Mouse (Mus musculus) induced T-regulatory cell, adult 2 months (primary cell): Measurements from ENCODE around the gene St8sia1.

Experiments
- DNase-seq: peaks from one replicate; pipeline ENCODE4 v3.0.0-alpha.2; 2012; ENCODE audit warnings: low read depth

Gene St8sia1

DNA sequence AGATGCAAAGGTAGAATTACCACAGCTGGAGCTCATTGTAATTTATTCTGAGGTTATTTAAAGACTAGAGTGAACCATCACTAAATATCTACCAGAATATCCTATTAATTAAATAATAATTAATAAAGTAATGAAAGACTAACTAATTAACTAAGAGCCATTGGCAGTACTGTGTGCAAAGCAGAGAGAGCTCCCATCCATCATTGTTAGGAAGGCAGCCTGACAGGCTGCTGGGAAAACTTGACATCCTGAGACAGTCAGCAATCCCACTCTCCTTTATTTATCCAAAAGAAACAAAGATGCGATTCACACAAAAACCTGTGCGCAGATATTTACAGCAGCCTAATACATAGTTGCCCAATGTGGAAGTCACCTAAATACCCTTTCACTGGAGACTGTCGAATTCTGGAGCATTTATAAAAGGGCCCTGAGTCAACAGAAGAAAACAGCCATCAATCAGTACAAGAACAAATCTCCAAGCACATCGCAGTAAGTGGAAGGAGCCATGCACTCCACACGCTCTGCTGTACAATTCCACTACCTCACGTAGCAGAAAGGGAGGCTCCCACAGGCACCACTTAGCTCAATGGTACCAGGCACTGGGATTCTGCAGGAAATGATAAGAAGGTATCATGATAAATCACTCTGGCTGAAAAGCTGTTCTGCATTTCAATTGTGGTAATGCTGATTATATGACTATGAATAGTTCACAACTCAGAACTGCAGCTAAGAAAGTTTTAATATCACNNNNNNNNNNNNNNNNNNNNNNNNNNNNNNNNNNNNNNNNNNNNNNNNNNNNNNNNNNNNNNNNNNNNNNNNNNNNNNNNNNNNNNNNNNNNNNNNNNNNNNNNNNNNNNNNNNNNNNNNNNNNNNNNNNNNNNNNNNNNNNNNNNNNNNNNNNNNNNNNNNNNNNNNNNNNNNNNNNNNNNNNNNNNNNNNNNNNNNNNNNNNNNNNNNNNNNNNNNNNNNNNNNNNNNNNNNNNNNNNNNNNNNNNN lies 15.7 kb upstream of the St8sia1 start:
- no peak for DNase-seq

DNA sequence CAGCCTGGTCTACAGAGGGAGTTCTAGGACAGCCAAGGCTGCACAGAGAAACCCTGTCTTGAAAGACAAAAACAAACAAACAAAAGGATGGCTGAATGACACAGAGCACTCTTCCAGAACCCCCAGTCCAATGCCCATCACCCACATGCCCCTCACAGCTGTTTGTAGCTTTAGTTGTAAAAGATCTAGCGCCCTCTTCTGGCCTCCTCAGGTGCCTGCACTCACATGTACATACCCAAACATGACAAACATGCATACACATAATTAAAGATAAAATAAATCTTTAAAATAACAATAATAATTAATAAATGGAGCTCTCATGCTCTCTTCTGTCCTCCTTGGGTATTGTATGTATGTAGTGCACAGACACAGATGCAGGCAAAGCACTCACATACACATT lies 13.0 kb upstream of the St8sia1 start:
- DNase-seq, result peak; percentile 41

DNA sequence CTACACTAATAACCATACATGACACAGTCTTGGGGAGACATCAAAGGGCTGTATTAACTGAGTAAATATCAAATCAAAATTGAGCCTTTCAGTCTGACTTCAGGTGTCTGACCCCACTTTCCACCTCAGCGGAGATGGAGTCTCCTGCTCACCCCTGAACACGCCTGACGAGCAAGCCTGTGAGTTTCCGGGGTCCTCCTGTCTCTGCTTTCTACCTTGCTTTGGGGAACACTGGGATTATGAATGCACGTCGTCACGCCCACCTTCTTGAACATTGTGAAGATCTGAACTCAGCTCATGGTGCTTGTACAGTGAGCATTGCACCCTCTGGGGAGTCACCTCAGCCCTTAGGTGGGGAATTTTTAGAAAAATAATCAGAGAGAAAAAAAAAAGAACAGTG lies 9.0 kb upstream of the St8sia1 start:
- DNase-seq, result no peak

DNA sequence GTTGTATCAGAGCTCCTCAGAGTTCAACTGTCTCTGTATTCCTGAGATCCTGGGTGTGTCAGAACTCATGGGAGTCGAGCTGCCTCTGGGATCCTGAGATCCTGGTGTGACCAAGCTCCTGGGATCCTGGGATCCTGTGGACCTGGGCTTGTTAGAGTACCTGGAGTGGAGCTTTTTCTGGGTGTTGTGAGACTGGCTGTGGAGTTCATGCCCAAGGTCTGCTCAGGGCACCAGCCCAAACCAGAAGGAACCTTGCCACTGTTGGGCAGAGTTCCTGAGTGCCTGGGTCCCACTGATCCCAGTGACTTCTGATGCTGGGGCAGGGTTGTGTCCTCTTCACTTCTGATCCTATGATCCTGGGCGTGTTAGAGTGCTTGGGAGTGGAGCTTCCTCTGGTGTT lies 8.0 kb upstream of the St8sia1 start:
- DNase-seq, result no peak

DNA sequence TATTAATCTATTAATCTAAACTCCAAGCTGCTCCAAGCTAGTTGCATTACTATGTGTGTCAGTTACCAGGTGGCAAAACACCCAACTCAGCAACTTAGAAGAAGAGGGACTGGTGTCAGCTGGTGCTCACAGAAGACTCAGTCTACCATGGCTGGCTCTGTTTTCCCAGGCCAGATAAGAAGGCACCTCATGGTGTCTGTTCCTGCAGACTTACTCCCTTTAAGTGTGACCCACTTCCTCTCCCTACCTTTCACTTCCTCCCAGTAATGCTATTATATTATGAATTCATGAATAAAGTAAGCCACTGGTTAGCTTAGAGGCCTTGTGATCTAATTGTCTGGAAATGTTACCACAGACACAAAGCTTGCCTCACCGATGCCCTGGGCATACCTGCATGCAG lies 3.2 kb upstream of the St8sia1 start:
- DNase-seq, result no peak

DNA sequence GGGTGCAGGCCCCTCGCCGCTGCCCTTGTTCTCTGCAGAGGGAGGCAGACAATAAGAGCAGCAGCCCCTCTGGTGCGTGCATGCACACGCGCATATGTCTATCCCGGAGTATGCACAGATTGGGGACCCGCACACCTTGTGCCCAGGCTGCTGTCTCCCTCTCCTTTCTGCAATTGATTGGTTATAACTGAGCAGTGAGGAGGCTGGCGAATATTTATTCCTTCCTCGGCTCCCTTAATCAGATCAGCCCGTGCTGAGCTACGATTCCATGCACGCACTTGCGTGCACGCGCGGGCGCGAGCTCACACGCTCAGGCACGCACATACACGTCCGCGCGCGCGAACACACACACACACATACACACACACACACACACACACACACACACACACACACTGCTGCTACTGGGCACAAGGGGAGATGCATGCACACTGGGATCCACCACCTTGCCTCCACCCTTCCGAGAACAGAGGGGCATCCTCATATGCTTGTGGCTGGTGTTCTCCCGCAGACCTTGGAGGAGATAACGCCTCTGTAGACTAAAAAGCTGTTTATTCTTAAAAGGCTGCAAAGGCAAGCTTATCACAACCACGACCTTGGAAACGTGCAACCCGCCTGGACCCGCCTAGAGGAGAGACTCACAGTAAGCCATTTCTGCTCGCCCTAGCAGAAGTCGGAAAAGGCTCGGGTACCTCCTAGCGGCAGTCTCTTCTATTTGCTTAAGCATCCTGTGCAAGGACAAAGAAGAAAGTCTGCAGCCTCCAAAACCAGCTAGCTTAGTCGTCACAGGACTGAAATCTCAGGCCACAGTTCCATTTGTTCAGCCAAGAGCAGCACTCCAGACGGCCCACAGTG lies 506 bp upstream of the St8sia1 start:
- DNase-seq, result peak; percentile 88

DNA sequence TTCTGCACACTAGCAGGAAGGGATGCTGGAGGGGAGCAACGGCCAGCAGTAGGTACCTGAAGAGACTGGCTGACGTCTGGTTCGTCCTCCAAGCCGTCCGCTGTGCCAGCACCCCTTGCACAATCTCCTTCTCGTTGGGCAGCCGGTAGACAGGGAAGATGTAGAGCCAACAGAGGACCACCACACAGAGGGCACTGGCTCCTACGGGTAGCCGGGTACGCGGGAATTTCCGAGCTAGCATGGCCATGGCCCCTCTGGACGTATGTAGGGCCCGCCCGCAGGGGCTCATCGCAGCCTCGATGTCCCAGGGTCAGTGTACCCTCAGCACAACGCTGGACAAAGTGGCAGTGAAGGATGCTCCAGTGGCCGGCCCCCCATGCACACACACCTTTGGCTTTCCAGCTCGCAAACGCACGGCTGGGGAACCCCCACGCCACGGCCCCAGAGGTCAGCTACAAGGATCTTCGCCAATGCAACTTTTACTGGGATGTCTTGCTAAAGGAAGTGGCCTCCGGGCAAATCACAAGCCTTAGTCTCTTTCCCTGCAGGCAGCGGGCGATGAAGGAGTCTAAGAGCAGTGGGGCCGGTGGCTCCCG lies 674 bp downstream of the St8sia1 start:
- DNase-seq, result no peak

DNA sequence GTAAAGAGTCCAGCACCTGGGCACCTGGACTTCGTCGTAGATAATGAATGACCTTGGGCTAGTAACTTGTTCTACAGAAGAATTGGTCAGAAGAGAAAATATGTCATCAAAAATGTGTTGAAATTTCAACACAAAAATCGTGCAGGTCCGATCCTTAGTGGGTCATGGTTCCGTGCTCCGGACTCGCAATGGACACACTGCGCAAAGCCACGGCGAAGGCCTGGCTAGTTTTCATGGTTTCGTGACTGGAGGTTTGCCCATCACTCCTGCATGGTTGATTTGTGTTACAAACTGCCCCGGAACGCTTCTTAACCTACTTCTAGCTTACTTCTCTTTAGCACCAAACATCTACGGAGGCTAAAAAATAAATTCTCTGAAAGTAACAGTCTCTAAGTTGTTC lies 1.4 kb downstream of the St8sia1 start:
- DNase-seq, result no peak

DNA sequence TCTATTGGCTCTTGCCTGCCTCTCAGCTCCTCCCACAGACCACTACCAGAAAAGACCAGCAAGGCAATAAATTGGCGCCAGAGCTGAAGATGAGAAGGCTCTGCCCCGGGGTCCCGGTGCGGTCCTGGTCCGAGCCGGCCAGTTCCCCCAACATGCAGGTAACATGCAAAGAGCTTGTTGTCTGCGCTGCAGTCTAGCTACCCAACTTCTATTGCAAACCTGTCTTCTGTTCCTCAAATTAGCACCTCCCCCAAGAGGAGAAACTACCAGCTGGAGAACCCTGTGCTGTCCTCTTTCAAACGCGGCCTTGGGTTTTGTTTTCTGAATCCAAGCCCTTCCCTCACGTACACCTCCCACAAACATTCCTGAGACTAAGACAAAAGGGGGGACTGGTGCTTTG lies 1.8 kb downstream of the St8sia1 start:
- DNase-seq, result peak; percentile 38

DNA sequence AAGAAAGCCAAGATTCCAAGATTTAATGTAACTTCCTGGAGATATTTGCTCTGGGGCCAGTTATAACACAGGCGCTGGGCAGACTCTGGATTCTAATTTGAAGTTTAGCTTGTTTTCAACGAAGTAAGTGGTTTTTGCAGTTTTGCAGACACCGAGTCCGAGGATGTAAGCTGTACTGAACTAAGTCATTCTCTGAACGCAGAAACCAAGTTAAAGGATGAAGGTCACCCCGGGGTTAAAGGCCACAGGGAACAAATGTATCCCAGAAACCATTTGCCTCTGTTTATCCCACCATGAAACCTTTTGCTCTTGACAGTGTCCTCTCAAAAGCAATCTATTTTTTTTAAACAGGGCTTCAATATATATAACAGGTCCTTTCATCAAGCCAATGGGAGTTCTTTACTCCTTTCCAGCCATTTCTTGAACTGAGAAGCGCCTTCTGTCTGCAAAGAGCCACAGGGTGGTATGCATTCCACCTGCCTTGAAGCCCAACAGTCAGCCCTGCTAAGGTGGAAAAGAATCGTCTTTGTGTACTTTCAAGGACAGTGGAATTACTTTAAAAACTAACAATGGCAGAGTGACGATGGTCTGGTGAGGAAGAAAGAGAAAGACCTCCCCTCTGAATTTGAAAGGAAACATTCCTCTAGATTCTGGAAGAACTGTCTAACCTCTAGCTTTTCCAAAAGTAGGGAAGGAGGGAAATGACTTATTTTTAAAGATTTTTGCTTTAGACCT lies 2.4 kb downstream of the St8sia1 start:
- DNase-seq, result no peak

DNA sequence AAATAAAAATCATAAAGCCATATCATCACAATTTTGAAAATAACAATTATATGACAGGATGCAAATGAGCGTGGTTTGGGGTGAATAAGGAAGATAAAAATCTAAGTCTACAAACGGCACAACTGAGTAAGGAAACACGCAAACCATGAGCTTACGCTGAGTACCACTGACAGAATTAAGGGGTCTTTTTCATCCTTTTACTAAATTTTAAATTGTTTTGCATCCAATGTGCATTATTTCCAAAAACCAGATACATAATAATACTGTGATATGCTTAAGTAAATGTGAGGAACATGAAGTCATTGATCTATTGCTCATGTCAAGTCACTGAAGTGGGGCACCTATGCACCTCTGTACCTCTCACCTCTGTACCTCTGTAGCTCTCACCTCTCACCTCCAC lies 7.7 kb downstream of the St8sia1 start:
- DNase-seq, result peak; percentile 57

DNA sequence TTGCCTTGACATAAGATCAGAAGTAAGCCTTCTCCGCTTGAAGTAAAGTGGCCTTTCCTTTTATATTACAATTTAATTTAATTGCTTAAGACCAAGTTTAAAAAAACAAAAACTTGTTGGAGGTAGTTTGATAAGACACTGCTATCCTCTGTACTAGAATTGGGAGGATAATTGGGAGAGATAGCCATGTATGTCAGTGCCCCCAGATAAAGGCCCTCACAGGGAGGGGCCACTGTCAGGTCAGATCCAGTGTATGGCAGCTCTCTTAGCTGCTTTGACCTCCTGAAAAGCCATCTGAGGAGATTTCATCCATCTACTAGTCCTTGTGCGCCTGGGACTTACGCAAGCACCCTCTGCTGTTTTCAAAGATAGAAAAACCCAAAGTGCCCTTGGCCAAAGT lies 9.0 kb downstream of the St8sia1 start:
- DNase-seq, result no peak

DNA sequence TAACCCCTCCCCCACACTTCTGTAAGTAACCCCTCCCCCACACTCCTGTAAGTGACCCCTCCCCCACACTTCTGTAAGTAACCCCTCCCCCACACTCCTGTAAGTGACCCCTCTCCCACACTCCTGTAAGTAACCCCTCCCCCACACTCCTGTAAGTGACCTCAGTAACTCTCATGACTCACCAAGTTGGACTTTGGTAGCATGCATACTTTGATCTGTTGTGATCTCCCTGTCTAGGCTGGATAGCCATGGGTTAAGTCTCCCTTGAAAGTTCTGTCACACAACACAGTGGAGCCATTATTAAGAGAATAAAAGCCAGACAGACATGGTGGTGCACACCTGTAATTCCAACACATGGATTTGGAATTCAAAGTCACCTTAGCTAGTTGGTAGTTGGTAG lies 11.1 kb downstream of the St8sia1 start:
- DNase-seq, result peak; percentile 42

DNA sequence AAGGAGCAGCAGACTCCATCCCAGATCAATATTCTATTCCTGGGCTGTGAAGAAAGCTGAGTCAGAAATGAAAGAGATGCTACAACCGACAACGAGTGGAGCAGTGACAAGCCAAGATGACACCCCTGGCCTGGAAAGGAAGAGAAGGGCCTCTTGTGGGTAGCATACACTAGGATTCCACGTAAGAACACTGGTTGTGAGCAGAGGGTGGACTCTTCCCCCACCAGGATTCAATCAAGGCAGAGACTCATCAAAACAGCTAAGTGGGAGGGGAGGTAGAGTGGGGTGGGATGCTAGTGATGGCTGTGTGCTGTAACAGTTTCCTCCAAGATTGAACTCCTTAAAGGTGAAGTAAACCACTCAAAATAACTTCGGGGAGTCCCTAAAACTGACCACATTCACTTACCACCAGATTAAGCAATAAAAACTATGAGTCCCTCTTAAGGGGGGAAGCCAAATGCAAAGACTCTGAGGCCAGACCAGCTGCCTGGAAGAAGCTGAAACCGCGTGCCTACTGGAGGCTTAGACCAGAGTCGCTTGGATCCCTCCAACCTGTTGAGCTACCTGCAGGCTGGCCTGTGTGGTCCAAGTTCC lies 11.8 kb downstream of the St8sia1 start:
- peak; percentile 65 for DNase-seq

DNA sequence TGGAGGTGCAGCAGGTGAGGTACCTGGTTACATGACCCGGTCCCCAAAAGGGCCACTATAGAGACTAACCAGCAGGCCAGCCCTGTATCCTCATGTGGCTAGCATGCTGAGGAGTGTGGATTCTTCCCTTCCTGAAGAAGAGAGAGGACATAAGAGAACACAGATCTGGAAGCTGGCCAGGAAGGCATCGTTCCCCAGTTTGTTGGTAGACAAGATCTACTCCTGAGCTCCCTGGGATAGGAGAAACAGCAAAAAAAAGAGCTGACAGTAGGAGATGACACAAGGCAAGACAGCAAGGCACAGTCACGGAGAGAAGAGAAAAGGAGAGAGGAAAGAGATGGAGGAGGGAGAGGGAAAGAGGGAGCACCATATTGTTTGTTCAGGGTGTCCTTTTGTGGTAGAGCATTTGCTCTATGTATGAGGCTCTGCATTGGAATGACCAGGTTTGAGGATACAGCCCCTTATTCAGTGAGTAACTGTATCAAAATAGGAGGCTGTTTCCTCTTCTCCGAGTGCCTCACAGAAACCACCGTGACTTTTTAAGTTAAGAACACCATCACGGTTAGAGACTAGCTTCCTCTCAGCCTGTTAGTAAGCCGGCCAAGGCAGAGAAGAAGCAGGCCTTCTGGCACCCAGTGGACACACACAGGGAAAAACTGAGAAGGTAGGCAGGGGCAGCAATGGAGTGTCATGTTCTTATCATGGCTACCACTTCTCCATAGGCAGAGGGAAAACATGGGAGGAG lies 12.5 kb downstream of the St8sia1 start:
- peak; percentile 45 for DNase-seq

DNA sequence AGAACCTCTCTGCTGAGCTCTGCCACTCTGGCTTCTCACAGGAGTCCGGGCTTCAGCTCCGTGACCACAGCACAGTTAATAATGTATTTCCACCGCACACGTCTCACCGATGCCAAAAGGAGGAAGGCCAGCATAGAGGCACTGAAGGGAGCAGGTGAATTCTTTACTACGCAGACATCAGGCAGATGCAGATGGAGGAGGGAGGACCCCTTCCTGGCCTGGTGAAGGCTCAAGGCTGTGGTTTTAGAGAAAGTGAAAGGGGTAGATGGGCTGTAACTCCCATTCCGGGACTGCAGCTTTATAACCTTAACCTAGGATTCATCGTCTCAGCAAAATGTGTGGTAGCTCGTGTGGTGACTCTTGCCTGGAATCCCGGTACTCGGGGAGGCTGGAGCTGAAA lies 13.9 kb downstream of the St8sia1 start:
- peak; percentile 56 for DNase-seq

DNA sequence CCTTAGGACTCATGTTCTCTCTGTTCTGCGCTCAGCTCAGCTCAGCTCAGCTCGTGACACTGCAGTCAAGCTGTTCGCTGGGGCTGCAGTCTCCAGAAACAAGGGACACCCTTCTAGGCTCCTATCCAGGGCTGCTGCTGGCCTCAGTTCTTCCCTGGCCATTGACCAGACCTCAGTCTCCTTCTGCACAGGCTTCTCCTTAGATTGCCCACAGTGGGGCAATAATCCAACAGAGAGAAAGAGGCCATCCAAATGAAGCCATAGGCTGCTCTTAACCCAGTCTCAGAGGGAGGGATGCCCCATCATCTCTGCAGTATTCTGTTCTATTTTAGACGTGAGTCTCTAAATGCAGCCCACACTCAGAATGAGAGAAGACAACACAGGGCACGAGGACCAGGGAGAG lies 15.3 kb downstream of the St8sia1 start:
- DNase-seq, result no peak

DNA sequence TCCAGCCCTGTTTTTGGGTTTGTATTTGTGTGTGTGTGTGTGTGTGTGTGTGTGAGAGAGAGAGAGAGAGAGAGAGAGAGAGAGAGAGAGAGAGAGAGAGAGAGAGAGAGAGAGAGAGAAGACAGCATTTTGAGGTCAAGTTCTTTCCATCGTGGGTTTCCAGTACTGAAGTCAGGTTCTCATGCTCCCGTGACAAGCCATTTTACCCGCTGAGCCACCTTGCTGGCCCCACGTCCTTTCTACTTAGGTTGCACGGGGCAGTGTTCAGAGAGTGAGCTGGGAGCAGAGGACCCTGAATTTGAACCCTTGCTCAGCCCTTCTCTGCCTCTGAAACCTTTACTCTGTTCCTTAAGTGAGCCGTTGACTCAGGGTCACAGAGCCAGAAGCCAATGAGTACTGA lies 17.2 kb downstream of the St8sia1 start:
- DNase-seq, result peak; percentile 44

DNA sequence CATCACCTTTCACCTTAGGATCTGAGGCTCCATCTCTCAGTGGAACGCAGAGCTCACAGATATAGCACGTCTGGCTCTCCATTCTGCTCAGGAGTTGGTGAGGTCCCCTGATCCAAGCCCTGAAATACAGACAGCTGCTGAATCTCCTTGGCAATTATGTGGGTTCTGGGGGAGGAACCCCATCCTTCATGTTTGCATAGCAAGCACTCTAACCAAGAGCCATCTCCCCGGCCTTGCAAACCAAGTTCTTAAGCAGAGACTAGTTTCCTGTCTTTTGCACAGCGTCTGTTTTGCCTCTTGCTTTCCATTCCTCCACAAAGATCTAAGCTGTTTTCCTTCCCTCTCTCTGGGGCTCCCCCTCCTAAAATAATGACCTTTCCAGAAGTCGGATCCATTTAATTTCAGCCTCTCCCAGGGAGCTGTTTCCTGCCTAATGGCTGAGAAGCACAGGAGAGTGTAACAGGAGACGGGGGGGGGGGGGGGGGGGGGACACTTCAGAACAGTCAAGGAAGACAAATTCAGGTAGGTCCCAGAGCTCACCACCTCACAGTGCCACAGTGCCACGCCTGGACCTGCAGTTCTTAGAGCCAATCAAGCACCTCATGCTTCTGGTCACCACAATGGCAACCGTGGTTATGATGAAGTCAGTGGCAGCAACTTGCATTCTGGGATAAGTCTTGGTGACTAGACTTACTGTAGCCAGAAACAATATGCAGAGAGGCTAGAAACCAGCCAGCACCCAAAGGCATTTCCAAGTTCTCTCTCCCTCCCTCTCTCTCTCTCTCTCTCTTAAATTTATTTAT lies 18.0 kb downstream of the St8sia1 start:
- peak; percentile 61 for DNase-seq

DNA sequence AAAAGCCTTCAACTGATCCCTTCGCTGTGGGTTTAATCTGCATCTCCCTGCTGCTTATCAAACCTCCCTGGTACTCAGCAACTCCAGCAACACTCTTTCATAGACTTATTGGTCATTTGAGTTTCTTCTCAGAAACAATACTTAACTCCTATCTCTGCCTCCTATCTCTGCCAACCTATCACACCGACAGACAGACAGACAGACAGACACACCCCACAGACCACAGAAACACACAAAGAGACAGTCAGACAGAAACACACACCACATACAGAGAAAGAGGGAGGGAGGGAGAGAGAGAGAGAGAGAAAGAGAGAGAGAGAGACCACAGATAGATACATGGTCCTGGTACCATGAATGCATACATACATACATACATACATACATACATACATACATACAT lies 18.8 kb downstream of the St8sia1 start:
- DNase-seq, result peak; percentile 53
